Mouse (Mus musculus) neural tube, embryonic 13.5 days (tissue): ENCODE data around the gene Itga6. TPM values are rescaled to one million over a fixed set of nuclear protein-coding genes. Genes with fewer than 3 reads are reported as not detected.
A peak's percentile ranks its signal among the peaks of the same experiment; 100 is the strongest.
"Not testable (repeated sequence)": the region's sequence is repeated elsewhere in the genome, so short reads cannot be mapped to it uniquely, and the experiment has no call there.

ENCODE experiments used
- ATAC-seq: fragments of 200-750 bp; cut with Nextera tagmentation; 2 replicates; pipeline ENCODE4 v1.8.0; 2017; ENCODE audit warnings: low read depth, mild to moderate bottlenecking, moderate TSS enrichment, moderate library complexity
- H3K27ac ChIP-seq: fragments of 300-500 bp; sonication (generic); replicated peaks from 2 replicates; pipeline ENCODE4 v1.5.1; 2015; ENCODE audit warnings: moderate library complexity, mild to moderate bottlenecking, inconsistent platforms
- H3K27me3 ChIP-seq: fragments of 300-500 bp; sonication (generic); 2 replicates; pipeline ENCODE4 v1.6.1; 2015; ENCODE audit warnings: mild to moderate bottlenecking, inconsistent platforms
- H3K36me3 ChIP-seq: fragments of 300-500 bp; sonication (generic); 2 replicates; pipeline ENCODE4 v1.6.1; 2015; ENCODE audit warnings: mild to moderate bottlenecking, inconsistent platforms
- H3K4me1 ChIP-seq: fragments of 300-500 bp; sonication (generic); replicated peaks from 2 replicates; pipeline ENCODE4 v1.6.1; 2015; ENCODE audit warnings: inconsistent platforms
- H3K4me2 ChIP-seq: fragments of 300-500 bp; sonication (generic); 2 replicates; pipeline ENCODE4 v1.6.1; 2015; ENCODE audit warnings: inconsistent platforms, mild to moderate bottlenecking, moderate library complexity
- H3K4me3 ChIP-seq: fragments of 300-500 bp; sonication (generic); 2 replicates; pipeline ENCODE4 v1.5.1; 2015; ENCODE audit warnings: mild to moderate bottlenecking, inconsistent platforms
- H3K9ac ChIP-seq: fragments of 300-500 bp; sonication (generic); 2 replicates; pipeline ENCODE4 v1.6.1; 2015; ENCODE audit warnings: moderate library complexity, mild to moderate bottlenecking, inconsistent platforms
- H3K9me3 ChIP-seq: fragments of 300-500 bp; sonication (generic); 2 replicates; pipeline ENCODE4 v1.6.1; 2016; ENCODE audit warnings: inconsistent platforms
- WGBS: fragments of 180-500 bp; shearing (Covaris S2); methylation state at CpG from one replicate; pipeline ENCODE4 v1.1.7; 2015; 5-methylcytosine and 5-hydroxymethylcytosine counted together
- polyA plus RNA-seq: library from polyadenylated mRNA; unstranded; fragments of >200 nt; fragmentation: Nextera tagmentation; extraction: Ambion mirVana; gene quantifications from 2 replicates; pipeline ENCODE4 v1.2.1, GENCODE M21; 2015

The Itga6 gene
- polyA plus RNA-seq, 1 experiment from 2014 or later: 26.3 TPM

- Histone ChIP-seq H3K36me3 (peaks cover 8% of the 10 kb centered on the region; the same call in 1 of the 2 replicates), H3K9me3 (no peaks in the 10 kb centered on the region), H3K27ac (no peak overlapping the region), H3K27me3 (no peaks in the 10 kb centered on the region), H3K9ac (no peak overlapping the region), H3K4me1 (no peaks in the 10 kb centered on the region), H3K4me2 (no peak overlapping the region), H3K4me3 (no peak overlapping the region)
- 43% methylated on average over 6 of the region's 6 CpGs for WGBS
- ATAC-seq: no peak
Observed at GRCm38 (mm10) chr2:71837791-71838190, 92.4 kb downstream of the Itga6 start.

- 88% methylated on average over 9 of the region's 9 CpGs for WGBS
- Histone ChIP-seq H3K4me2 (no peak overlapping the region), H3K27ac (no peak overlapping the region), H3K9ac (no peak overlapping the region), H3K36me3 (peaks cover 21% of the 10 kb centered on the region), H3K9me3 (no peaks in the 10 kb centered on the region), H3K27me3 (no peaks in the 10 kb centered on the region), H3K4me1 (no peaks in the 10 kb centered on the region), H3K4me3 (no peak overlapping the region)
- no peak for ATAC-seq
Observed at GRCm38 (mm10) chr2:71843316-71843715, 97.9 kb downstream of the Itga6 start.

DNA sequence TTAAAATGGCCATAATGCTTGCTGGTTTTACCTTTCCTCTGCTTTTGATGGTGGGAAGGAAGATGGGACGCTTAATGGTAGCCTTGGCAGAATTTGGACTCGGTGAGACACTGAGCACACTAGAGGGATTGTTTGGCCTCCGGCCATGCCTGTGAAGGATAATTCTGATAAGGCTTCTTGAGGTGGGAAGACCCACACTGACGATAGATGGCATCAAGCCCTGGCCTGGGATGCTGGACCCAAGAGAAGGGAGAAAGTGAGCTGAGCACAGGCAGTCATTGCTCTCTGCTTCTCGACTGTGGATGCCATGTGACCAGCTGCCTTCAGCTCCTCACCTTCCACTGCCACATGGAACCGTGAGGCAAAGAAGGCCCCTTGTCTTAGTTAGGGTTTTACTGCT is 99.5 kb downstream of the Itga6 start:
- ATAC-seq: no peak
- peaks cover 26% of the 10 kb centered on the region for H3K36me3 ChIP-seq
- no peak overlapping the region for H3K4me2 ChIP-seq
- H3K4me3 ChIP-seq: no peak overlapping the region
- H3K27me3 ChIP-seq: no peaks in the 10 kb centered on the region
- H3K9ac ChIP-seq: no peak overlapping the region
- H3K4me1 ChIP-seq: no peaks in the 10 kb centered on the region
- no peaks in the 10 kb centered on the region for H3K9me3 ChIP-seq
- H3K27ac ChIP-seq: no peak overlapping the region
- 93% methylated on average over 6 of the region's 6 CpGs for WGBS

GRCm38 (mm10) chr2:71852161-71852560 is 106.7 kb downstream of the Itga6 start:
- peak; percentile 69; the same call in 1 of the 2 replicates for ATAC-seq

DNA sequence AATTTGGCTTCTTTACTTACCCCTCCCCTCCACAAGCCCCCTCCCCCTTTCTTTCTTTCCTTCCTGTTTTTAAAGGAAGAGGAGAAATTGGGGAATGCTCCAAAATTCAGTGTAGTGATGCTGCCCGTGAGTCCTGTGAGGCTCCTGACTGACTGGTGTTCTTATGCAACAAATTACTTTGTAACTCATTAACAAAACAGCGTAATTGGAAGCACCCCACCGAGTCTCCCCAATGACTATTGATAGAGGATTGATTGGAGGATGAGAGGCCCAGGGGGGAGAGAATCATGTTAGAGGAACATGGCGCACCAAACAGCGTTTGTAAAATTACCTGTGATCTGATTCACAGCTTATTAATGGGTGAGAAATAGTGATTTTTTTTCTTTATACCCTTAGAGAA is 109.7 kb downstream of the Itga6 start:
- H3K4me1 ChIP-seq: no peaks in the 10 kb centered on the region
- WGBS: 52% methylated on average over 5 of the region's 5 CpGs
- H3K36me3 ChIP-seq: 0 out of 2 replicates have a peak, but pooled peaks cover 5% of the 10 kb centered on the region
- H3K27ac ChIP-seq: no peak overlapping the region
- no peak overlapping the region for H3K4me2 ChIP-seq
- H3K9me3 ChIP-seq: no peaks in the 10 kb centered on the region
- H3K4me3 ChIP-seq: no peak overlapping the region
- no peak overlapping the region for H3K9ac ChIP-seq
- no peak for ATAC-seq
- no peaks in the 10 kb centered on the region for H3K27me3 ChIP-seq

More at GRCm38 (mm10) chr2:71852161-71852560, 106.7 kb downstream of the Itga6 start:
- not testable (repeated sequence) for H3K4me1 ChIP-seq, H3K27ac ChIP-seq, H3K9me3 ChIP-seq, H3K27me3 ChIP-seq, H3K4me2 ChIP-seq, H3K4me3 ChIP-seq, H3K9ac ChIP-seq
- H3K36me3 ChIP-seq: peaks cover 12% of the 10 kb centered on the region
- 4% methylated on average over 6 of the region's 8 CpGs for WGBS

DNA sequence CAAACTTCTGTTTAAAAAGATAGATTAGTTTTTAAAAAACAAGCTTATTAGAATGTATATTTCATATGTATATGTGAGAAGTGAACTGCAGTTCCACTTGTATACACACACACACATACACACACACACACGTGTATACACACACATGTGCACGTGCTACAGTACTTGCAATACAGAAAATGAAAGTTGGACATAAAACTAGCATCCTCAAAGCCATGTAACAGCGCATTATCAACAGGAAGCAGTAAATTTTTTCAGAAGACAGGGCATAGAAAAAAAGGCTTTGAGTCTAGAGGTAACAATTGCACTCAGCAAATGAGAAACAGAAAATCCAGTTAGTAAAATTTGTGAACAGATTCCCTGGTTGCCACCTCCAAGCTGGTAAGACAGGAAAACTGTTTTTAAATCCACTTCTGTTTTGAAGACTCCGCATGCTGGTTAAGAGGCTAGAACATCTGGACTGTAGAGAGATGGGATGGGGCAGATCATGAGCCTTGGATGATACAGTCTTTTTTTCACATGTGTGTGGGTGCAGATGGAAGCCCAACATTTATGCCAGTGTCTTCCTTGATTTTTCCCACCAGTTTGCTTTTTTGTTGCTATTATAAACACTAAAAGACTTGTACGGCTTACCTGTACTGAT is 118.2 kb downstream of the Itga6 start:
- no peak overlapping the region for H3K9ac ChIP-seq
- H3K36me3 ChIP-seq: no peaks in the 10 kb centered on the region
- no peak overlapping the region for H3K27ac ChIP-seq
- H3K9me3 ChIP-seq: no peaks in the 10 kb centered on the region
- H3K4me1 ChIP-seq: no peaks in the 10 kb centered on the region
- H3K4me3 ChIP-seq: no peak overlapping the region
- H3K4me2 ChIP-seq: no peak overlapping the region
- H3K27me3 ChIP-seq: no peaks in the 10 kb centered on the region
- ATAC-seq: no peak
- WGBS: 89% methylated on average over 5 of the region's 5 CpGs

DNA sequence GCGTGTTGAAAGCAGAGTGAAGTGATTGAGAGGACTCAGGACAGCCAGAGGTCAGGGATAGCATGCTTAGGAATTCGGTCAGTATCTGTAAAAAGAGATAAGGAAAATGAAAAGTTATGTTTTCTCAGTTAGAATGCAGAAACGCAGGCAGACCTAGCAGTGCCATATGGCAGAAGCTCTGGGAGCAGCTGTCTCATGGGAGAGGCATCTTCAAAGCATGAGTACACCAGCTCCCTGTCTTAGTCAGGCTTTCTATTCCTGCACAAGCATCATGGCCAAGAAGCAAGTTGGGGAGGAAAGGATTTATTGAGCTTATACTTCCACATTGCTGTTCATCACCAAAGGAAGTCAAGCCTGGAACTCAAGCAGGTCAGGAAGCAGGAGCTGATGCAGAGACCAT is 119.6 kb downstream of the Itga6 start:
- H3K4me3 ChIP-seq: no peak overlapping the region
- no peak overlapping the region for H3K4me2 ChIP-seq
- no peaks in the 10 kb centered on the region for H3K9me3 ChIP-seq
- H3K36me3 ChIP-seq: no peaks in the 10 kb centered on the region
- WGBS: 75% methylated on average over 3 of the region's 3 CpGs
- no peaks in the 10 kb centered on the region for H3K4me1 ChIP-seq
- ATAC-seq: no peak
- no peak overlapping the region for H3K9ac ChIP-seq
- no peaks in the 10 kb centered on the region for H3K27me3 ChIP-seq
- no peak overlapping the region for H3K27ac ChIP-seq

DNA sequence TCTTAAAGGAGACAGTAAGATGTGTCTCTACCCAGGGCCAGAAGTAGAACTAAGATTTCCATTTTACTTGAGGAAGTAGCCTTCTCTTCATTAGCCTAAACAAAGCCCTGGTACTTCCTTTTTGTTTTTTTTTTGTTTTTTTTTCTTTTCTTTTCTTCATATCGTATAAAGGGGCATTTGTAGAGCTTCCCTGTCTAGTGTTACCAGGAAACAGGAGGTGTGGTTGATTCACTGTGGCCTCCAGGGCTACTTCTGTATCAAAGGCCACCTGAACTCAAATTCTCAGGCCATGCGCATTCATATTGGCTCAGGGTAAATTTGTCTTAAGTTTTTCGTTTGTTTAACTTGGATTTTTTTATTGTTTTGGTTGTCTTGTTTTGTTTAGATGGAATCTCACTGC is 120.5 kb downstream of the Itga6 start:
- Histone ChIP-seq H3K9ac (no peak overlapping the region), H3K4me3 (no peak overlapping the region), H3K27ac (no peak overlapping the region), H3K4me2 (no peak overlapping the region), H3K27me3 (no peaks in the 10 kb centered on the region), H3K9me3 (no peaks in the 10 kb centered on the region), H3K36me3 (no peaks in the 10 kb centered on the region), H3K4me1 (no peaks in the 10 kb centered on the region)
- WGBS: 70% methylated on average over 3 of the region's 3 CpGs
- ATAC-seq: no peak

DNA sequence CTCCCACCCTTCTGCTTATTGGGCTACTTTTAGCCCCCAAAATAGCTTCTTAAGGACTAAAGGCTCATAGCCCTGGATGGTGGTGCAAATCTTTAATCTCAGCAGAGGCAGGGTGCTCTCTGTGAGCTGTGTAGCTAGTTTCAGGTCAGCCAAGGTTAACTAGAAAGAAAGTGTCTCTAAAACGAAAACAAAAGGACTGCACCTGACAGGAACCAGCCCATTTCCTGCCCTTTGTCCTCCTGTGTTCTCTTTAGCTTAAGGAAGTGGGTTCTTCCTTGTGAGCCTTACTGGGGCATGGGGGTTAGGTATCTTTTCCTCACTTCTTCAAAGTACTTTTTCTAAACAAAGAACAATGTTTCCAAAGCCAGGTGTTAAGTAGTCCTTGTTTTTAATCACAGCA is 121.1 kb downstream of the Itga6 start:
- WGBS: 55% methylated on average over 1 of the region's 1 CpGs
- no peaks in the 10 kb centered on the region for H3K36me3 ChIP-seq

GRCm38 (mm10) chr2:71867019-71867418 is 121.6 kb downstream of the Itga6 start:
- ATAC-seq: no peak
- WGBS: 77% methylated on average over 3 of the region's 3 CpGs
- Histone ChIP-seq H3K9ac (no peak overlapping the region), H3K27me3 (no peaks in the 10 kb centered on the region), H3K27ac (no peak overlapping the region), H3K9me3 (no peaks in the 10 kb centered on the region), H3K4me1 (no peaks in the 10 kb centered on the region), H3K36me3 (no peaks in the 10 kb centered on the region), H3K4me3 (no peak overlapping the region), H3K4me2 (no peak overlapping the region)

More for the DNA sequence above, 121.1 kb downstream of the Itga6 start:
- Histone ChIP-seq H3K4me1 (no peaks in the 10 kb centered on the region), H3K27me3 (no peaks in the 10 kb centered on the region), H3K27ac (no peak overlapping the region), H3K9me3 (no peaks in the 10 kb centered on the region), H3K4me3 (no peak overlapping the region), H3K4me2 (no peak overlapping the region), H3K9ac (no peak overlapping the region)
- ATAC-seq: no peak

DNA sequence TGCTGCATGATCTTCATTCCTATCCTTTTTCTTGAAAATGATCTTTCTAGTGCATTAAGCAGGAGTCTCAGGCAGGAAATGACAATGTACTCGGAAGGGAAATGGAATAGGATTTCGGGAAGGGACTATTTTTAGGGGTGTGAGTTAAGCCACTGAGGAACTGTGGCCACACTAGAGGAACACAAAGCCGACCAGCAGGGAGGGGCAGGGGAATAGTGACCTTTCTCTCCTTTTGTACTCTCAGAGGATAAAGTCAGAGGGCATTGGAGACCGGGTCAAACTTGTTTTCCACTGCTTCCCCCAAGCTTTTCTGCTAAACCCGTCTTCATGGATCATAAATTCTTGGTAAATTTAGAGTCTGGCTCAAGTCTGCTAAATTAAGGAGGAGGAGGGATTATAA is 122.1 kb downstream of the Itga6 start:
- Histone ChIP-seq H3K27ac (no peak overlapping the region), H3K27me3 (no peaks in the 10 kb centered on the region), H3K36me3 (no peaks in the 10 kb centered on the region), H3K9ac (no peak overlapping the region), H3K9me3 (no peaks in the 10 kb centered on the region), H3K4me3 (no peak overlapping the region), H3K4me1 (peaks cover under 1% of the 10 kb centered on the region; the same call in 1 of the 2 replicates), H3K4me2 (no peak overlapping the region)
- WGBS: 5% methylated on average over 5 of the region's 5 CpGs
- no peak for ATAC-seq

- H3K4me2 ChIP-seq: no peak overlapping the region
Observed at GRCm38 (mm10) chr2:71868256-71868655, 122.8 kb downstream of the Itga6 start.

DNA sequence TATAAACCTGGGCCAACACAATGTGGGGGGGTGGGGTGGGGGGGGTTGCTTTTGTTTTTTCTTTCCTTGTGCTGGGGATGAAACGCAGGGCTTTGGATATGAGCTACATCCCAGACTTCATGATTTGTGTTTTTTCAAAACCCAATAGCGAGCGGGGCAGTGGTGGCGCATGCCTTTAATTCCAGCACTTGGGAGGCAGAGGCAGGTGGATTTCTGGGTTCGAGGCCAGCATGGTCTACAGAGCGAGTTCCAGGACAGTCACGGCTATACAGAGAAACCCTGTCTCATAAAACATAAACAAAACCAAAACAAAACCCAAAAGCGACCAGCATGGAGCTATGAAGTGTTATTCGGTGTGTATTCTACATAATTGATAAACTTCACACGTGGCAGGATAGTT is 126.7 kb downstream of the Itga6 start:
- no peaks in the 10 kb centered on the region for H3K9me3 ChIP-seq
- H3K4me3 ChIP-seq: no peak overlapping the region
- no peak overlapping the region for H3K9ac ChIP-seq
- H3K27me3 ChIP-seq: peaks cover 9% of the 10 kb centered on the region
- H3K27ac ChIP-seq: no peak overlapping the region
- H3K36me3 ChIP-seq: no peaks in the 10 kb centered on the region
- H3K4me2 ChIP-seq: peak overlapping the region; percentile 90
- peaks cover 14% of the 10 kb centered on the region for H3K4me1 ChIP-seq
- WGBS: 82% methylated on average over 10 of the region's 10 CpGs
- ATAC-seq: no peak

More at GRCm38 (mm10) chr2:71868256-71868655, 122.8 kb downstream of the Itga6 start:
- Histone ChIP-seq H3K27ac (no peak overlapping the region), H3K9ac (no peak overlapping the region), H3K9me3 (no peaks in the 10 kb centered on the region), H3K36me3 (no peaks in the 10 kb centered on the region), H3K4me1 (peaks cover 3% of the 10 kb centered on the region; the same call in 1 of the 2 replicates), H3K27me3 (no peaks in the 10 kb centered on the region), H3K4me3 (no peak overlapping the region)
- no peak for ATAC-seq
- WGBS: 87% methylated on average over 1 of the region's 1 CpGs
